Mouse (Mus musculus) kidney, embryonic 14.5 days (tissue): ENCODE data around the gene Usp21. TPM values are rescaled to one million over a fixed set of nuclear protein-coding genes. Genes with fewer than 3 reads are reported as not detected.
"Not testable (repeated sequence)": the region's sequence is repeated elsewhere in the genome, so short reads cannot be mapped to it uniquely, and the experiment has no call there.

ENCODE experiments used
- ATAC-seq: fragments of 200-750 bp; cut with Nextera tagmentation; 2 replicates; pipeline ENCODE4 v1.8.0; 2017; ENCODE audit warnings: moderate number of reproducible peaks, mild to moderate bottlenecking, moderate TSS enrichment, moderate library complexity; ENCODE audit not compliant: low FRiP score, low TSS enrichment
- H3K27ac ChIP-seq: fragments of 300-500 bp; sonication (generic); 2 replicates; pipeline ENCODE4 v1.5.1; 2014; ENCODE audit warnings: low read depth, mild to moderate bottlenecking, low read length, moderate library complexity, mixed read lengths
- H3K27me3 ChIP-seq: fragments of 300-500 bp; sonication (generic); 2 replicates; pipeline ENCODE4 v1.6.1; 2014; ENCODE audit warnings: mild to moderate bottlenecking, low read length; ENCODE audit not compliant: control insufficient read depth, insufficient read depth
- H3K36me3 ChIP-seq: fragments of 300-500 bp; sonication (generic); 2 replicates; pipeline ENCODE4 v1.6.1; 2014; ENCODE audit warnings: low read length, mixed read lengths; ENCODE audit not compliant: control insufficient read depth, insufficient read depth
- H3K4me1 ChIP-seq: fragments of 300-500 bp; sonication (generic); 2 replicates; pipeline ENCODE4 v1.6.1; 2014; ENCODE audit warnings: low read length, mixed read lengths; ENCODE audit not compliant: control insufficient read depth, insufficient read depth
- H3K4me2 ChIP-seq: fragments of 300-500 bp; sonication (generic); replicated peaks from 2 replicates; pipeline ENCODE4 v1.6.1; 2014; ENCODE audit warnings: low read depth, mild to moderate bottlenecking, low read length
- H3K4me3 ChIP-seq: fragments of 300-500 bp; sonication (generic); 2 replicates; pipeline ENCODE4 v1.5.1; 2014; ENCODE audit warnings: mild to moderate bottlenecking, low read length
- H3K9ac ChIP-seq: fragments of 300-500 bp; sonication (generic); 2 replicates; pipeline ENCODE4 v1.6.1; 2014; ENCODE audit warnings: low read depth, mild to moderate bottlenecking, low read length, moderate library complexity
- H3K9me3 ChIP-seq: fragments of 300-500 bp; sonication (generic); 2 replicates; pipeline ENCODE4 v1.6.1; 2016; ENCODE audit warnings: low read length; ENCODE audit not compliant: control insufficient read depth
- WGBS: fragments of 180-500 bp; shearing (Covaris S2); extraction: QIAGEN DNeasy Blood & Tissue Kit; methylation state at CpG from one replicate; pipeline ENCODE4 v1.1.7; 2014; 5-methylcytosine and 5-hydroxymethylcytosine counted together
- polyA plus RNA-seq: library from polyadenylated mRNA; unstranded; fragments of >200 nt; fragmentation: Nextera tagmentation; extraction: Ambion mirVana; gene quantifications from 2 replicates; pipeline ENCODE4 v1.2.1, GENCODE M21; 2014

Gene Usp21
- polyA plus RNA-seq, 1 experiment from 2014 or later = 87.9 TPM

DNA sequence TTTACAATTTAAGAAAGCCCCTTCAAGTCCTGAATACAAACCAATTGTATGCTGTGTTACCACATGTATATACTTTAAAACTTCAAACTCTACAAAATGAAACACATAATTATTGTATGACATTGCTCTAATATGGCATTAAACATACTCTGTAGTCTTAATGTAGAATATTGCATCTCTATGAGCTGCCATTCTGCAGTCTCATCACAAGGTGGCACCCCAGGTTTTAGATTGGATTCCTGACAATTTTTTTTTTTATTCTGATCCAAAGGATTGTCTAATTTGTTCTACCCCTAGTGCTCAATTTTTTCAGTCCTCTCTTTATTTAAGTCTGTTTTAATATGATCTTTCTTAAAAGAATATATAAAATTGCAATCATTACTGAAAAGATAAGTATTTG lies 33.6 kb upstream of the Usp21 start:
- no peak overlapping the region for H3K4me2 ChIP-seq
- H3K27ac ChIP-seq = no peak overlapping the region
- no peaks in the 10 kb centered on the region for H3K4me1 ChIP-seq
- no peaks in the 10 kb centered on the region for H3K36me3 ChIP-seq
- ATAC-seq = no peak
- no peak overlapping the region for H3K9ac ChIP-seq
- no peak overlapping the region for H3K4me3 ChIP-seq
- no peaks in the 10 kb centered on the region for H3K9me3 ChIP-seq
- no peaks in the 10 kb centered on the region for H3K27me3 ChIP-seq

DNA sequence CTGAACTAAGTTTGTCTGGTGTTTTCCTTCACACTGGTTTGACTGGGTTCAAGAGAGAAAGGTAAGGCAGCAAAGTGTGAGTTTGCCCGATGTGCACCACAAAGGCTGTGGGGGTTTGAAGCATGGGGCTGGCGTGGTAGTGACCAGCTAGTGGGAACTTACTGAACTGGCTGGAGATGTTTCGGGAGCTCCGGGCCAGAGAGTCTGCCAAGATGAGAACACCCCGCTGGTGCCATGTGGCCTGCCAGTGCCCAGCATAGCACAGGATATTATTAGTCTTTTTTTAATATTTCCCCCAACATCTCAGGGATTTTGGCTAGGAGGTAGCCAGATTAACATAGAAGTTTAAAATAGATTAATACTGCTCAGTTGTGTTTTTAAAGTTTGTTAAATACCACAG lies 32.4 kb upstream of the Usp21 start:
- 19% methylated on average over 5 of the region's 5 CpGs for WGBS
- H3K4me1 ChIP-seq = no peaks in the 10 kb centered on the region
- H3K9ac ChIP-seq = peak overlapping the region; percentile 25; the same call in 1 of the 2 replicates
- peak; percentile 29; the same call in 1 of the 2 replicates for ATAC-seq
- peak overlapping the region; percentile 32 for H3K4me2 ChIP-seq
- peak overlapping the region; percentile 18 for H3K4me3 ChIP-seq
- no peaks in the 10 kb centered on the region for H3K27me3 ChIP-seq
- H3K36me3 ChIP-seq = no peaks in the 10 kb centered on the region
- no peak overlapping the region for H3K27ac ChIP-seq
- H3K9me3 ChIP-seq = no peaks in the 10 kb centered on the region

- H3K4me1 ChIP-seq = no peaks in the 10 kb centered on the region
- H3K27ac ChIP-seq = no peak overlapping the region
- peak overlapping the region; percentile 25; the same call in 1 of the 2 replicates for H3K9ac ChIP-seq
- ATAC-seq = 0 out of 2 replicates have a peak, but pooled peaks have one; percentile 34
- peak overlapping the region; percentile 32 for H3K4me2 ChIP-seq
- 13% methylated on average over 7 of the region's 7 CpGs for WGBS
- no peaks in the 10 kb centered on the region for H3K36me3 ChIP-seq
- H3K9me3 ChIP-seq = no peaks in the 10 kb centered on the region
- H3K4me3 ChIP-seq = peak overlapping the region; percentile 18
- H3K27me3 ChIP-seq = no peaks in the 10 kb centered on the region
These were observed 32.0 kb upstream of the Usp21 start for GRCm38 (mm10) chr1:171319748-171320147.

DNA sequence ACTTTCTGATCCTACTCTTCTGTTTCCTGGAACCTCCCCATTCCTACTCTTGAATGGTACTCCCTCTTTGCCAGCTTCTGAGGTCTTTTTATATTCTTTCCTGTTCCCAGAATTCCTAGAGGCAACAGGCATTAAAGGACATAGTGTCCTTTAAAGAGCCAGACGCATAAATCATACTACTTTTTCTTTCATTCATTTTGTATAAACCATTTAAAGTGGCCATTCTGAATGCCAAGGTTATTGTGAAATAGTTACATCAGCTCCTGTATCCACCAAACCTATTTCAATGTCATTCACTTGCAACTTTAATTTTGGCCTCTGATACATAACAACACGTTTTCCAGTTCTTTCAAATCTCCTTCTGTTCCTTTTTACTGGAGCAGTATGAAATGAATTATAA lies 21.5 kb upstream of the Usp21 start:
- no peak overlapping the region for H3K27ac ChIP-seq
- H3K9me3 ChIP-seq = no peaks in the 10 kb centered on the region
- no peaks in the 10 kb centered on the region for H3K4me1 ChIP-seq
- ATAC-seq = no peak
- WGBS = 74% methylated on average over 2 of the region's 2 CpGs
- no peak overlapping the region for H3K4me3 ChIP-seq
- no peaks in the 10 kb centered on the region for H3K36me3 ChIP-seq
- no peaks in the 10 kb centered on the region for H3K27me3 ChIP-seq
- H3K9ac ChIP-seq = no peak overlapping the region
- H3K4me2 ChIP-seq = no peak overlapping the region

DNA sequence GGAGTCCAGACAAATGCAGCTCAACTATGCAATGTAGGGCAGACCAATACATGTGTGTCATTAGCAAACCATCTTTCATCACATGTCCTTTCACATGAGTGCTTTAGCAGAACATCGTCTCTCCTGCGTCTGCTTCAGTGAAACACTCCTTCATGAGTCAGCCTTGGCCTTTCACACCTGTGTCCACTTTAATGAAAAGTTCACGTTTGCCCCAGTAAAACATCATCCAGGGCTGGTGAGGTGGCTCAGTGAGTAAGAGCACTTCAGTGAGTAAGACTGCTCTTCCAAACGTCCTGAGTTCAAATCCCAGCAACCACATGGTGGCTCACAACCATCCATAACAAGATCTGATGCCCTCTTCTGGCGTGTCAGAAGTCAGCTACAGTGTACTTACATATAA lies 18.4 kb upstream of the Usp21 start:
- not testable (repeated sequence) for H3K27me3 ChIP-seq, H3K27ac ChIP-seq, H3K4me1 ChIP-seq, H3K4me2 ChIP-seq, H3K4me3 ChIP-seq, H3K36me3 ChIP-seq, H3K9ac ChIP-seq, ATAC-seq, H3K9me3 ChIP-seq
- 70% methylated on average over 5 of the region's 5 CpGs for WGBS

DNA sequence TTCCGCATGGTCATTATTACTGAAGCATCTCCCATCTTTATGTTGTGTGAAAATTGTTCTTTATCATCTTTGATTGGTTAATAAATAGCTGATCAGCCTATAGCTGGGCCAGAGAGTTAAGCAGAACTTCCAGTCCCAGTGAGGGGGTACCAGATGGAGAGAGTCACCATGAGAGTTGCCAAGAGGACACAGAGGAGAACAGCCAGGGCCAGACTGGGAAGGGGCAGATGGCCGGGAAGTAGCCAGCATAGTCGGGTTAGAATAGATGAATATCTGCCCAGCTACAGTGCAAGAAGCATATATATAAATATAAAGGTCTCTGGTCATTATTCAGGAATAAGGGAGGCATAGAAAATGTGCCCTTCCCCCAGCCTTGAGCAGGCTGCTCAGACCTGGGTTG lies 10.4 kb upstream of the Usp21 start:
- Histone ChIP-seq H3K4me1 (peaks cover 7% of the 10 kb centered on the region; the same call in 1 of the 2 replicates), H3K4me2 (no peak overlapping the region), H3K36me3 (no peaks in the 10 kb centered on the region), H3K27ac (no peak overlapping the region), H3K4me3 (no peak overlapping the region), H3K27me3 (no peaks in the 10 kb centered on the region; the same call in 1 of the 2 replicates), H3K9me3 (no peaks in the 10 kb centered on the region), H3K9ac (no peak overlapping the region)
- WGBS = 78% methylated on average over 3 of the region's 3 CpGs
- ATAC-seq = no peak

DNA sequence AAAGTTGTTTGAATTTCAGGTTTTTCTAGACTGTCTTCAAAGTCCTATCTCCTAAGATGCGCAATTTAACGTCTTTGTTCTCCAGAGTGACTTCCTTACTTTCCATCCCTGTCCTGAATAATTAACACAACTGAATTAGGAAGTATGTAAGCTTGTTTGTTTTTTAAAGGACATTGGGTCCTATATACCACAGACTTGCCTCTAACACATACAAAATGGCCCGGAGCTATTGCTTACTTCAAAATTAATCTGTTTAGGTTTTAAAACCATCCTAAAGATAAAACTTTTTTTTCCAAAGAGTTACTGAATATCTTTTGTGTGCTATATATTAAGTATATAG lies 7.2 kb upstream of the Usp21 start:
- WGBS = 18% methylated on average over 3 of the region's 3 CpGs
- H3K9me3 ChIP-seq = no peaks in the 10 kb centered on the region
- peak overlapping the region; percentile 77 for H3K4me3 ChIP-seq
- peak overlapping the region; percentile 72 for H3K9ac ChIP-seq
- ATAC-seq = no peak
- no peaks in the 10 kb centered on the region; the same call in 1 of the 2 replicates for H3K27me3 ChIP-seq
- peaks cover 8% of the 10 kb centered on the region; the same call in 1 of the 2 replicates for H3K4me1 ChIP-seq
- H3K36me3 ChIP-seq = peaks cover under 1% of the 10 kb centered on the region; the same call in 1 of the 2 replicates
- peak overlapping the region; percentile 68 for H3K4me2 ChIP-seq
- peak overlapping the region; percentile 94 for H3K27ac ChIP-seq

GRCm38 (mm10) chr1:171294298-171295062 lies 6.7 kb upstream of the Usp21 start, which contains the start of gene Ufc1:
TSS of gene Ufc1 (minus strand) at chr1:171295024.
- H3K4me1 ChIP-seq = peaks cover 8% of the 10 kb centered on the region; the same call in 1 of the 2 replicates
- peak; percentile 78 for ATAC-seq
- H3K4me3 ChIP-seq = peak within 1 kb of the TSS; percentile 77
- H3K9ac ChIP-seq = peak within 1 kb of the TSS; percentile 72
- H3K4me2 ChIP-seq = peak within 1 kb of the TSS; percentile 68
- no peaks in the 10 kb centered on the region; the same call in 1 of the 2 replicates for H3K27me3 ChIP-seq
- H3K27ac ChIP-seq = peak within 1 kb of the TSS; percentile 94
- no peaks in the 10 kb centered on the region for H3K9me3 ChIP-seq
- H3K36me3 ChIP-seq = peaks cover 6% of the 10 kb centered on the region
- WGBS = under 1% methylated on average over 42 of the region's 42 CpGs

- H3K9ac ChIP-seq = peak overlapping the region; percentile 72
These were observed 6.1 kb upstream of the Usp21 start for GRCm38 (mm10) chr1:171293906-171294297.

More at GRCm38 (mm10) chr1:171293906-171294297, 6.1 kb upstream of the Usp21 start:
- Histone ChIP-seq H3K4me2 (peak overlapping the region; percentile 68), H3K27me3 (no peaks in the 10 kb centered on the region; the same call in 1 of the 2 replicates), H3K4me1 (peaks cover 8% of the 10 kb centered on the region; the same call in 1 of the 2 replicates), H3K9me3 (no peaks in the 10 kb centered on the region), H3K27ac (peak overlapping the region; percentile 94; the same call in 1 of the 2 replicates), H3K4me3 (peak overlapping the region; percentile 77), H3K36me3 (peaks cover 12% of the 10 kb centered on the region)
- ATAC-seq = no peak
- 39% methylated on average over 5 of the region's 5 CpGs for WGBS
